Mouse (Mus musculus) hindbrain, embryonic 12.5 days (tissue): ENCODE measurements at regions not wholly inside any gene's neighbourhood (a gene's known extent, or its start where the extent isn't known, plus 50 kb on each side); places are given as distances from the start of the nearest gene placed in this dataset.

Experiments used
- ATAC-seq: fragments of 200-750 bp; cut with Nextera tagmentation; 2 replicates; pipeline ENCODE4 v1.8.0; 2017; ENCODE audit warnings: moderate TSS enrichment; ENCODE audit not compliant: low FRiP score
- H3K27ac ChIP-seq: fragments of 300-500 bp; sonication (generic); 2 replicates; pipeline ENCODE4 v1.5.1; 2016; ENCODE audit warnings: mild to moderate bottlenecking
- H3K27me3 ChIP-seq: fragments of 300-500 bp; sonication (generic); 2 replicates; pipeline ENCODE4 v1.6.1; 2016; ENCODE audit warnings: mild to moderate bottlenecking
- H3K36me3 ChIP-seq: fragments of 300-500 bp; sonication (generic); 2 replicates; pipeline ENCODE4 v1.6.1; 2016; ENCODE audit warnings: mild to moderate bottlenecking
- H3K4me1 ChIP-seq: fragments of 300-500 bp; sonication (generic); 2 replicates; pipeline ENCODE4 v1.6.1; 2016
- H3K4me2 ChIP-seq: fragments of 300-500 bp; sonication (generic); replicated peaks from 2 replicates; pipeline ENCODE4 v1.6.1; 2016; ENCODE audit warnings: mild to moderate bottlenecking
- H3K4me3 ChIP-seq: fragments of 300-500 bp; sonication (generic); 2 replicates; pipeline ENCODE4 v1.5.1; 2016; ENCODE audit warnings: mild to moderate bottlenecking
- H3K9ac ChIP-seq: fragments of 300-500 bp; sonication (generic); 2 replicates; pipeline ENCODE4 v1.6.1; 2016; ENCODE audit warnings: mild to moderate bottlenecking, moderate library complexity
- H3K9me3 ChIP-seq: fragments of 300-500 bp; sonication (generic); replicated peaks from 2 replicates; pipeline ENCODE4 v1.6.1; 2016; ENCODE audit warnings: mild to moderate bottlenecking
- WGBS: fragments of 180-500 bp; shearing (Covaris S2); methylation state at CpG from one replicate; pipeline ENCODE4 v1.1.7; 2016; 5-methylcytosine and 5-hydroxymethylcytosine counted together

DNA sequence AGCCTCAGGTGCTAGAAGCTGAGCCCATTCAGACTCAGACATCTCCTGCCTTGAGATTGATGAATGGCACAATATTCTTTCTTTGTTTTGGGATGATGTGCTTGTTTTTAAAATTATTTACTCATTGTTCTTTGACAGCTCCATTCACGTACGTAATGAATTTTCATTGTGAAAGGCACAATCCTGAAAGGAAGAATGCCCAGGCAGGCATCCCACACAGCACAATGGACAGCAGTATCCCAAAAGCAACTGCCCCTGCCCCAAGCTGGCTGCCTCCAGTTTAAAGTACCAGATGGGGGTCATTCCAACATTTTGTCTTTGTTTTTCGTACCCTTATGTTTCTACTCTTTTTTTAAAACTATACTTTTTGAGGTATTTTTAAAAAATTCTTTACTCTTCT lies 210.9 kb upstream of the St8sia2 start:
- WGBS = 41% methylated on average over 3 of the region's 3 CpGs
- no peaks in the 10 kb centered on the region for H3K36me3 ChIP-seq
- no peaks in the 10 kb centered on the region for H3K27me3 ChIP-seq
- H3K9me3 ChIP-seq = no peaks in the 10 kb centered on the region
- ATAC-seq = no peak
- no peak overlapping the region for H3K4me3 ChIP-seq
- H3K4me1 ChIP-seq = no peaks in the 10 kb centered on the region
- H3K9ac ChIP-seq = no peak overlapping the region
- H3K27ac ChIP-seq = no peak overlapping the region
- H3K4me2 ChIP-seq = no peak overlapping the region

DNA sequence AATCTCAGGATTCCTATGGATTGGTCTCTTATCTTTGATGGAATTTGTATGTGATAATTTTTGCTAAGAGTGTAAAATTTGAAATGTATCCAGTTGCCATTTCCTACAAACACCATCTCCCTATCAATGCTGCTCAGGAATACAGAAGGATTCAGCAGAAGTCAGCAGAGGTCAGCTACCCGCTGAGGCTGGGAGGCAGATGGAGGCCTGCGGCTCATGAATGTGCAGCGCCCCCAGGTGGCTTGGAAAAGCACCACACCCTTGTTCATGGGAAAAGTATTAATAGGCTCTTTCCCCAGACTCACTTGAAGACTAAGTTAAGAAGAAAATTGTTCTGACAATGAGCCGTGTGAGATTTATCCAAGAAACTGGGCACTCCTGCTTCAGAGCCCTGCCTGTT lies 187.2 kb upstream of the St8sia2 start:
- no peaks in the 10 kb centered on the region for H3K36me3 ChIP-seq
- H3K9me3 ChIP-seq = no peaks in the 10 kb centered on the region
- no peak overlapping the region for H3K27ac ChIP-seq
- no peak overlapping the region for H3K4me2 ChIP-seq
- H3K4me3 ChIP-seq = no peak overlapping the region
- ATAC-seq = no peak
- no peaks in the 10 kb centered on the region for H3K4me1 ChIP-seq
- WGBS = 29% methylated on average over 4 of the region's 4 CpGs
- H3K9ac ChIP-seq = no peak overlapping the region
- H3K27me3 ChIP-seq = no peaks in the 10 kb centered on the region

DNA sequence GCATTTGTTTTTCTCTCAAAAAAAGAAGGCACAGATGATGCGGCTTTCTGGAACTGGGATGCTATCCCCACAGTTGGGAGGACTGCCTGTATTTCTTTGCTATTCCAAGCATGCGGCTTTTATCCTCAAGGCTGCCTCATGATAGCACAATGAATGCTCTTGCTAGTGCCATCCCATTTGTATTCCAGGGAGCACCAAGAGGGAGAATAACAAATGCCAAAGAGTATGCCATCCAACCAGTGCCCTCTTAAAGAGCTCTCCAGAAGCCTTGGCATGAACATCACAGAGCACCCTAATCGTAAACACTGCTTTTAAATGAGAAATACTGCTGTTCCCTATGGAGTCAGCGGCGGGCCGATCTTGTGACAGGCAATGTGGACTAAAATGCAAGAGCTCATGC lies 185.3 kb upstream of the St8sia2 start:
- H3K4me2 ChIP-seq = no peak overlapping the region
- no peaks in the 10 kb centered on the region for H3K27me3 ChIP-seq
- H3K9ac ChIP-seq = no peak overlapping the region
- H3K9me3 ChIP-seq = no peaks in the 10 kb centered on the region
- no peaks in the 10 kb centered on the region for H3K36me3 ChIP-seq
- H3K4me3 ChIP-seq = no peak overlapping the region
- ATAC-seq = no peak
- H3K4me1 ChIP-seq = no peaks in the 10 kb centered on the region
- H3K27ac ChIP-seq = no peak overlapping the region
- WGBS = 88% methylated on average over 6 of the region's 6 CpGs

DNA sequence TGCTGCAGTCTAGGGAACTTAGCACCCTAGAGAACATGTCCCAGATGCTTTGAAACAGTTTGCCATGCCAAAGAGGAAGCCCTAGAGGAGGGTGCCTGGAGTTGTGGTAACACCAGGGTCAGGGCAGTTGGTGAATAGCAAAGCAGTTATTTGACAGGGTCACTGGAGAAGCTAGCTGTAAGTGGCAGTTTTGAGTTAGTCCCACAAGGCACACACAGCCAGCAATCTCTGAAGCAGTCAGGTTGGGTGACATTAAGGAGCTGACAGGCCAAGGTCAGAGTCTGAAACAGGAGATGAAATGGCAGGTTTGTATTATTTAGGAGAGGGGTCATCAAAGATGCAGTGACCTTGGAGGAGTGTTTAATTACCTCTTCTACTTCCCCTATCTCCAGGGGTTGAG lies 171.2 kb upstream of the St8sia2 start:
- Histone ChIP-seq H3K36me3 (no peaks in the 10 kb centered on the region), H3K4me1 (peaks cover 3% of the 10 kb centered on the region; the same call in 1 of the 2 replicates), H3K27me3 (no peaks in the 10 kb centered on the region), H3K4me3 (no peak overlapping the region), H3K4me2 (no peak overlapping the region), H3K9me3 (no peaks in the 10 kb centered on the region), H3K27ac (no peak overlapping the region), H3K9ac (no peak overlapping the region)
- ATAC-seq = no peak

DNA sequence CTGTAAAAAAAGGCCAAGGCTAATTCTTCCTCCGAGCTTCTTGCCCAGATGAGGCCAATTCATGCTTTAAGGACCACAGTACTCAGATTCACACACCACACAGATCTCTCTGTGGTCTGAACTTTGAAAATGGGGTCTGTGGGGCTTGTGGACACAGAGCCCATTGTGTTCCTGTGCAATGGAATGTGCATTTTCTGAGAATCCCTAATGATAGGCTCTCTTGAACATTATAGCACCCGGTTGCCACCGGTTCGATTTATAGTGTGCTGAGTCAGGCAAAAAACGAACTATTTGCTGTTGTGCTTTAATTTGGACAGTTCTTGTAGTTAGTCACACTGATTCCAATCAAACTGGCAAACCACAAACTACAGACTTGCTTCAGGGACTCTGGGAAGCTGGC lies 160.7 kb upstream of the St8sia2 start:
- no peak overlapping the region for H3K27ac ChIP-seq
- no peak for ATAC-seq
- no peaks in the 10 kb centered on the region for H3K36me3 ChIP-seq
- H3K4me2 ChIP-seq = no peak overlapping the region
- H3K4me3 ChIP-seq = no peak overlapping the region
- no peak overlapping the region for H3K9ac ChIP-seq
- 60% methylated on average over 5 of the region's 5 CpGs for WGBS
- peaks cover 5% of the 10 kb centered on the region; the same call in 1 of the 2 replicates for H3K4me1 ChIP-seq
- H3K9me3 ChIP-seq = no peaks in the 10 kb centered on the region
- H3K27me3 ChIP-seq = no peaks in the 10 kb centered on the region

DNA sequence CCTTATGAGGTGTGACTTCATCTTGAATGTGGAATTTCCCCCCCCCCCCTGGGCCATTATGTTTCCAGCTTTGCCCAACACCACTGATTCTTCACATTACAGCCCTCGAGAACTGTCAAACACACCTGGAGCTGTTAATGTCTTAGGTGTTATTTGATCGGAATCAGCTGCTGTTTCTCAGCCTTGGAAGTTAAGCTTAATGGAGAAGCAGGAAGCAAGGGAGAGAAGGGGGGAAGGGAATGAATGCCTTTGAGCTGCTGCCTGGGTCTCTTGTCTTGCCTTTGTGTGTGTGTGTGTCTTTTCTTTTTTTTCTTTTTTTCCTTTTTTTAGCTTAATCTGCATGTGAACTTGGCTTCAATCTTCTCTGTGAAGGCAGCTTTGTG lies 159.7 kb upstream of the St8sia2 start:
- ATAC-seq = no peak
- no peak overlapping the region for H3K4me2 ChIP-seq
- no peak overlapping the region for H3K9ac ChIP-seq
- peaks cover 5% of the 10 kb centered on the region; the same call in 1 of the 2 replicates for H3K4me1 ChIP-seq
- no peaks in the 10 kb centered on the region for H3K27me3 ChIP-seq
- no peaks in the 10 kb centered on the region for H3K9me3 ChIP-seq
- H3K27ac ChIP-seq = no peak overlapping the region
- no peaks in the 10 kb centered on the region for H3K36me3 ChIP-seq
- no peak overlapping the region for H3K4me3 ChIP-seq
- WGBS = 53% methylated on average over 2 of the region's 2 CpGs

DNA sequence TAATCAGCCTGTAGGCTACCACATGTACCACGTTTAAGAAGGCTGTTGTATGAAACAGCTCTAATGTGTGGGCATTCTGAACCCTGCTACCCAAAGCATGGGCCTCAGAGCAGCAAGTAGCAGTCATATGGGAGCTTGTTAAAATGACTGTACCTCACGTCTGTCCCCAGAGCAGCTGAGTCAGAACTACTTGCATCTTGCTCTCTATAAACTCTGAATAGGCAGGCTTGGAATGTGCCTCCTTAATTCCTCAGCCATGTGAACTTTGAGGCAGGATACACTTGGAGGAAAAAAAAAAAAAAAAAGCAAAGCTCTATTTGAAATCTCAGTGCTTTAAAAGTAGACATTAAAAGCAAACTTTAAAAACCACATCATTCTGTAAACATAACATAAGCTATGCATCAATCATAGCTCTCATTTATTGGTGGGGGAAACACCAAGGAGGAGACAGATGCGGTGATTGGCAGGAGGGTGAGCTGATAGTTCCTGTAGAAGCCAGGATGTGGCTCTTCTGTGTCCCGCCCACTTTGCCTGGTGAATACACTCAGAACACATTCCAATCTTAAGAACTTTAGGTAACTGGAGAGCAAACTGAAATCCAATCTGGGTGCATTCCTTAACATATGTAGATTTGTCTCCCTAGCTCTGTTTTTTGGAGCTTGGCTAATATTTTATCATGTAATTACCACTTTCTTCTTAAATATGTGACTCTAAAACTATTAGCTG lies 159.2 kb upstream of the St8sia2 start:
- Histone ChIP-seq H3K4me3 (no peak overlapping the region), H3K36me3 (no peaks in the 10 kb centered on the region), H3K9ac (no peak overlapping the region), H3K4me1 (peaks cover 5% of the 10 kb centered on the region; the same call in 1 of the 2 replicates), H3K4me2 (no peak overlapping the region), H3K27ac (no peak overlapping the region), H3K27me3 (no peaks in the 10 kb centered on the region), H3K9me3 (no peaks in the 10 kb centered on the region; the same call in 1 of the 2 replicates)
- no peak for ATAC-seq
- WGBS = 74% methylated on average over 4 of the region's 4 CpGs

DNA sequence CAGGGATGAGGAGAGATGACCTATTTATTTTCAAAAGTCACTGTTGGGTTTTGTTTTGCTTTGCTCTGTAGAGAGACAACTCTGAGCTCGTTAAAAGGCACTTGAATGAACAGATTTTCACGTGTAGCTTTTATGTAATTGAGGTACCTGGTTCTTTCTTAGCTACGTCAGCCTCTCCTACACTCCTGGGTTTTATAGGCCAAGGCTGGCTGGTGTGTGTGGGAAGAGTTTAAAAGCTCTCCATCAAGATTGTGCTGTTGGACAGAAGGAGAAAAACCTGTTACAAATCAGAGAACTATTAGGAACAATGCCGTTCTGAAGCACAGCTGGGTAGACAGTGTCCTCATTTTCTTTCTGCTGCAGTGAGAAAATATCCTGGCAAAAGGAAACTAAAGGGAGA lies 138.1 kb upstream of the St8sia2 start:
- Histone ChIP-seq H3K27ac (no peak overlapping the region), H3K9ac (no peak overlapping the region), H3K27me3 (no peaks in the 10 kb centered on the region), H3K4me2 (no peak overlapping the region), H3K36me3 (no peaks in the 10 kb centered on the region), H3K4me3 (no peak overlapping the region), H3K4me1 (no peaks in the 10 kb centered on the region), H3K9me3 (no peaks in the 10 kb centered on the region)
- no peak for ATAC-seq
- 80% methylated on average over 4 of the region's 4 CpGs for WGBS

DNA sequence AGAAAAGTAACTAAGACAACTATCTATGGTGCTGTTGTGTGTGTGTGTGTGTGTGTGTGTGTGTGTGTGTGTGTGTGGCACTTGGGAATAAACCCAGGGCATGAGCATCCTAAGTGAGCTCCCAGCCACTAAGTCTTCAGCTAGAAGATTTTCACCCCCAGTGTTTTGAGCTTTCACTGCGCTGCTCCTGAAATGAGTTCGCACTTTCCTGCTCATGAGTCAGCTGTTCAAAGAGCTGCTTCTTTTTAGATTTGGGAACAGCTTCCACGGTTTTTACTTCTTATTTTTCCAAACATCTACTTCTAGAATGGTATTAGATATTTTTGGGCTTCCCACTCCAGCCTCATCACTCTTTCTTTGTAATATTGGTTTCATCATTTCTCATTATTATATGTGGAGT lies 129.7 kb upstream of the St8sia2 start:
- Histone ChIP-seq H3K9ac (no peak overlapping the region), H3K4me3 (no peak overlapping the region), H3K27ac (no peak overlapping the region), H3K36me3 (no peaks in the 10 kb centered on the region), H3K4me1 (no peaks in the 10 kb centered on the region), H3K4me2 (no peak overlapping the region), H3K9me3 (no peaks in the 10 kb centered on the region), H3K27me3 (no peaks in the 10 kb centered on the region)
- 90% methylated on average over 3 of the region's 3 CpGs for WGBS
- ATAC-seq = no peak

DNA sequence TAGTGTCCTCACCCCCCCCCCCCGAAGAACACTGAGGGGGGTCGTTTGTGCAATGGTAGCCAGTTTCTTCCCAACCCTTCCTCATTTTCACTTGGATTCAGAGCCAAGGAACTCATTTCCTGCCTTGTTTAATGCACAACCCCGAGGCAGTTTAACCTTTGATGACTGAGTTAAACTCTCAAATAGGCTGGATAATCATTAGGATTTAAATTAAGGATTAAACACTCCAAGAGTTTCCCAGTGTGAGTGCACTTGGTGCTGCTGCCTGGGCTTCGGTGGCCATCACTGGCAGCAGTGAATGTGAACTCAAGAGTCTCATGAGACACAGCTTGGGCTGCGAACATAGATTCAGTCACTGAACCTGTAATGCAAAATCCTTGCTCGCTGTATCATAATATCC lies 124.7 kb upstream of the St8sia2 start:
- ATAC-seq = no peak
- H3K9me3 ChIP-seq = no peaks in the 10 kb centered on the region
- H3K27me3 ChIP-seq = no peaks in the 10 kb centered on the region
- H3K4me2 ChIP-seq = no peak overlapping the region
- H3K4me3 ChIP-seq = no peak overlapping the region
- WGBS = 64% methylated on average over 6 of the region's 6 CpGs
- no peak overlapping the region for H3K9ac ChIP-seq
- H3K4me1 ChIP-seq = no peaks in the 10 kb centered on the region
- no peaks in the 10 kb centered on the region for H3K36me3 ChIP-seq
- H3K27ac ChIP-seq = no peak overlapping the region

DNA sequence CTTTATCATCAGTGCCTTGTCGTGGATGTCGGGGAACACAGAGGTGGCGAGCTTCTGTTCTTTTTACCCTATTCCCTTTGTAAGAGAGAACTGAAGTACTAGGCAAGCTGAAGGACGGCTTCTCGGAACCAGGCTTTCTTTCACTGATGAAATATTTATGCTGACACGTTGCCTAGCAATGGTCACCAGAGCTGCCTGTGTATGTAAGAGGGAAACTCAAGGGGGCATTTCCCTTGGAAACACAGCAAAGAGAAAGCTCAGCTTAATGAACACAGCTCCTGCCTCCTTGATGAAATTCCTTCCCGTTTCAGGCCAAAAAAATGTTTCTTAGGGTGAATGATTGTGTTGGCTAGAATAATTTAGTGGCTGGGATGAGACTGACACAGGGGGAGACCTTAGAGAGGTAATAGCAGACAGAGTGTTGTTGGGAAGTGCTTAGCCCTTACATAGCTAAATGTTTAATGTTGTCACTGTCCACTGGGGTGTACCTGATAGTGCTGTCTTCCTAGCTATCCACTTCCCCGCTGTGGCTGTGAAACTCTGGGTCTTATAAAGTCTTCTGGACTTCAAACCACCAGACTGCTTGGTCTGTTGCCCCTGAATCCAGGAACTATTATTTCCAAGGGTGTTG lies 116.8 kb upstream of the St8sia2 start:
- no peaks in the 10 kb centered on the region for H3K9me3 ChIP-seq
- H3K4me2 ChIP-seq = no peak overlapping the region
- H3K27me3 ChIP-seq = no peaks in the 10 kb centered on the region
- H3K4me1 ChIP-seq = peaks cover 15% of the 10 kb centered on the region
- peak; percentile 78 for ATAC-seq
- H3K9ac ChIP-seq = no peak overlapping the region
- H3K4me3 ChIP-seq = no peak overlapping the region
- 25% methylated on average over 8 of the region's 8 CpGs for whole genome bisulfite sequencing
- 0 out of 2 replicates have a peak overlapping the region, but pooled peaks have one; percentile 26 for H3K27ac ChIP-seq
- H3K36me3 ChIP-seq = no peaks in the 10 kb centered on the region

DNA sequence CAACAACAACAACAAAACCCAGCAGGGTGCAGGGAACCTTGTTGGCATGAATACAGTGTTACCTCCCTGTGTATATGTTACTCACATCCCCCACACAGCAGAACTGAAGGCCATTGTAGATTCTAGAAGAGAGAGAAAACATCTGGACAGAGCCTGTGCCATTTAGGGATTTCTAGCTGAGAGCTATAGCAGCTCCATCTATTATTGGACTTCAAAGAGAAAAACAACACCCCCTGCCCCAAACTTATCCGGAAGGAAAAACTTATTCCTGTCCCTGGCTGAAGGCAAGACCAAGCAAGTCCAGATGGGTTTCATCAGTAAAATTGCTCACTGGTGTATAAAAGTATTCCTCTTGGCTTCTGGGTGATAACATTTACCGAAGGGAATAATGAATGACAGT lies 98.6 kb upstream of the St8sia2 start:
- 69% methylated on average over 2 of the region's 2 CpGs for WGBS
- Histone ChIP-seq H3K36me3 (no peaks in the 10 kb centered on the region), H3K9me3 (no peaks in the 10 kb centered on the region)

DNA sequence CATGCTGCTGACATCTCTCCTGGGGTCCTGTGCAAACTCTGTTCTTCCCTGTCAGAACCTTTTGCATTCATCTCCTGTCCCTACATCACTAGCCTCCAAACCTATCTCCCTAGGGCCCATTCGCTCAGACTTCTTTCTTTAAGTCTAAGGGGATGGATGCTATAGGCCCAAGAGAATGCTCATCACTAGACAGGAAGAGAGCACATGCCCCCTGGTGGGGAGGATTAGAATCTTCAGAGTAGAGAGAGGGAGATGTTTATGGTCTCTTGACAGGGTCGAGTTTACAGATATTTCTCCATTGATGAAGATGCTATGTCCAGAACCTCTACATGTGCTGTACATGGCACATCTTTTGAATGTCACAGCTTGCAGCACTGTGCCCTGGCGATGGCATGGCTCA lies 94.9 kb upstream of the St8sia2 start:
- no peaks in the 10 kb centered on the region for H3K9me3 ChIP-seq
- WGBS = 81% methylated on average over 3 of the region's 3 CpGs
- H3K4me3 ChIP-seq = no peak overlapping the region
- H3K27ac ChIP-seq = no peak overlapping the region
- H3K36me3 ChIP-seq = no peaks in the 10 kb centered on the region
- H3K4me2 ChIP-seq = no peak overlapping the region
- H3K9ac ChIP-seq = no peak overlapping the region
- H3K27me3 ChIP-seq = no peaks in the 10 kb centered on the region
- no peaks in the 10 kb centered on the region for H3K4me1 ChIP-seq
- no peak for ATAC-seq

More for the DNA sequence above, 98.6 kb upstream of the St8sia2 start:
- no peak for ATAC-seq
- Histone ChIP-seq H3K4me3 (no peak overlapping the region), H3K4me1 (no peaks in the 10 kb centered on the region), H3K4me2 (no peak overlapping the region), H3K9ac (no peak overlapping the region), H3K27ac (no peak overlapping the region), H3K27me3 (no peaks in the 10 kb centered on the region)
